Mouse (Mus musculus): ENCODE measurements around the gene Gm45716.

GRCm38 (mm10) chr11:90195756-90196520 is 8.5 kb downstream of the Gm45716 start:
- TF ChIP-seq POLR2A (IDR thresholded peaks at IDR 0.05; ENCODE audit: borderline replicate concordance, extremely low read depth, low read depth, low read length): no peak
- no peak for TF ChIP-seq CTCF (IDR thresholded peaks at IDR 0.05; ENCODE audit: insufficient read depth, low read length)

Data from lung, adult 2 months (tissue).